Mouse (Mus musculus) embryonic facial prominence, embryonic 11.5 days (tissue): ENCODE results near the gene Gtf2e1. TPM values are rescaled to one million over a fixed set of nuclear protein-coding genes. Genes with fewer than 3 reads are reported as not detected.

Experiments used
- ATAC-seq: fragments of 200-750 bp; cut with Nextera tagmentation; replicated peaks from 2 replicates; pipeline ENCODE4 v1.8.0; 2017; ENCODE audit warnings: low read depth; ENCODE audit not compliant: insufficient number of reproducible peaks, low FRiP score, low TSS enrichment
- DNase-seq: peaks from one replicate; pipeline ENCODE4 v3.0.0-alpha.2; 2015; ENCODE audit warnings: low spot score
- H3K27ac ChIP-seq: fragments of 300-500 bp; sonication (generic); replicated peaks from 2 replicates; pipeline ENCODE4 v1.5.1; 2014; ENCODE audit warnings: mild to moderate bottlenecking, low read depth, low read length, control low read depth
- H3K27me3 ChIP-seq: fragments of 300-500 bp; sonication (generic); 2 replicates; pipeline ENCODE4 v1.6.1; 2014; ENCODE audit warnings: mild to moderate bottlenecking, low read length, moderate library complexity, mixed read lengths; ENCODE audit not compliant: control insufficient read depth, insufficient read depth
- H3K36me3 ChIP-seq: fragments of 300-500 bp; sonication (generic); replicated peaks from 2 replicates; pipeline ENCODE4 v1.6.1; 2014; ENCODE audit warnings: low read depth, mild to moderate bottlenecking, low read length, moderate library complexity, mixed read lengths; ENCODE audit not compliant: control insufficient read depth, insufficient read depth
- H3K4me1 ChIP-seq: fragments of 300-500 bp; sonication (generic); 2 replicates; pipeline ENCODE4 v1.6.1; 2014; ENCODE audit warnings: low read length, mixed read lengths; ENCODE audit not compliant: control insufficient read depth, insufficient read depth
- H3K4me2 ChIP-seq: fragments of 300-500 bp; sonication (generic); 2 replicates; pipeline ENCODE4 v1.6.1; 2014; ENCODE audit warnings: low read depth, mild to moderate bottlenecking, control low read depth, low read length, moderate library complexity
- H3K4me3 ChIP-seq: fragments of 300-500 bp; sonication (generic); 2 replicates; pipeline ENCODE4 v1.5.1; 2014; ENCODE audit warnings: low read depth, low read length, control low read depth
- H3K9ac ChIP-seq: fragments of 300-500 bp; sonication (generic); replicated peaks from 2 replicates; pipeline ENCODE4 v1.6.1; 2014; ENCODE audit warnings: mild to moderate bottlenecking, control low read depth, low read length
- H3K9me3 ChIP-seq: fragments of 300-500 bp; sonication (generic); replicated peaks from 2 replicates; pipeline ENCODE4 v1.6.1; 2016; ENCODE audit warnings: mild to moderate bottlenecking, low read length, inconsistent platforms, mixed read lengths; ENCODE audit not compliant: control insufficient read depth
- WGBS: fragments of 180-500 bp; shearing (Covaris S2); extraction: QIAGEN DNeasy Blood & Tissue Kit; methylation state at CpG from one replicate; pipeline ENCODE4 v1.1.7; 2014; 5-methylcytosine and 5-hydroxymethylcytosine counted together
- polyA plus RNA-seq: library from polyadenylated mRNA; unstranded; fragments of >200 nt; fragmentation: Nextera tagmentation; extraction: Ambion mirVana; gene quantifications from 2 replicates; pipeline ENCODE4 v1.2.1, GENCODE M21; 2014

Gtf2e1 gene
- polyA plus RNA-seq, 1 experiment from 2014 or later, result 54.6 TPM

DNA sequence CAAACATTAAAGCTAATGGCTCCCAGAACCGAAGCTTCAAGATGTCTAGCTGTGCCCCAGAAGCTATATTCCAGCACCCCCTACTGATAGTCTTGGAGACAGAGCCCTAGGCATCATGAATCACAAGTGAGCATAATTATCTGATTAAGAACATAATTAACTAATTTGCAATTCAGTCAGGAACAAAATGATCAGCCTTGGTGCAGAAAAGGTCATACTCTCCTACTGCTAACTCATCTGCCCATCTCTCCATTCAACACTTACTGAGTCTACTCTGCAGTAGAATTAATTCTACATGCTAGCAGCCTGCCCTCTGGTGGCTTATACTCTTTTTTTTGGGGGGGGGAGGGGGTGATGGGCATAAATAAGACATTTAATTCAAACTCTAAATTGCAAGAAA, 35.1 kb downstream of the Gtf2e1 start:
- no peak overlapping the region for H3K27ac ChIP-seq
- no peaks in the 10 kb centered on the region for H3K27me3 ChIP-seq
- ATAC-seq, result no peak
- H3K4me1 ChIP-seq, result no peaks in the 10 kb centered on the region
- H3K9me3 ChIP-seq, result no peaks in the 10 kb centered on the region
- no peak overlapping the region for H3K4me3 ChIP-seq
- H3K9ac ChIP-seq, result no peak overlapping the region
- no peak for DNase-seq
- H3K4me2 ChIP-seq, result no peak overlapping the region
- H3K36me3 ChIP-seq, result no peaks in the 10 kb centered on the region
- WGBS, result 67% methylated on average over 1 of the region's 1 CpGs

DNA sequence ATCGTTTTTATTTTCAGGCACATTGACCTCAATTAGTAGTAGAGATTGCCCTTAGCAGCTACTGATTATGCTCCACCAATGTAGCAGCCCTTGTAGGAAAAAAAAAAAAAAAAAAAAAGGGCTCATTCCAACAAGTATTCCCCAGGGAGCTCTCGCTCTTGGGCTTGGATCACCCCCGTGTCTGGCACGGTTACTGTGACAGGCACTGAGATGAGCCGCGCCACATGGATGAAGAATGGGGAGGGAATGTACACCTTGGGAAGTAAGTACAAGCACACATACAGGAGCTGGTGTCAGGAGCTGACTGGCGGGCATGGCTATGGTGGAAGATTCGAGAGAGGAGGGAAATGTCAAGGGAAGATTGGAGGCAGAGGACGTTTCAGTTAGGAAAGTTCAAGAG, 41.0 kb downstream of the Gtf2e1 start:
- Histone ChIP-seq H3K4me3 (no peak overlapping the region), H3K27me3 (no peaks in the 10 kb centered on the region), H3K4me1 (no peaks in the 10 kb centered on the region), H3K9ac (no peak overlapping the region), H3K9me3 (no peaks in the 10 kb centered on the region), H3K36me3 (no peaks in the 10 kb centered on the region), H3K4me2 (no peak overlapping the region), H3K27ac (no peak overlapping the region)
- no peak for ATAC-seq
- no peak for DNase-seq
- 76% methylated on average over 9 of the region's 9 CpGs for whole genome bisulfite sequencing

DNA sequence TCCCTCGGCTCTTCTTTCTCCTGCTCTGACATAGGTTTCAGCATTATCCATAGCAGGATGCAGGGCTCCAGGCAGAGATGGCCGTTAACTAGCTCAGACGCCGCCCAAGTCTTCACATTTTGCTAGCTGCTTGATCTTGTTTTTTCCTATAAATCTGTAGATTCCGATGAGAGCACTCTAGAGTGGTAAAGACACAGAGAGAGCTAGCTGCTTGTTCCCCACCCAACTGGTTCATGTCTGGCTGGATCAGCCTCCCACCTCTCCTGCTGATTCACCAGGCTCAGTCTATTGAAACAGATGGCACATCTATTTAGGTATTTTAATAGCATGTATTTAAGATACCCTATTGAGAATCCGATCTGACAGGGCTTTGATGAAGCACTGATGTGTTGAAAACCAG, 44.6 kb downstream of the Gtf2e1 start:
- Histone ChIP-seq H3K27me3 (no peaks in the 10 kb centered on the region), H3K27ac (no peak overlapping the region), H3K4me1 (no peaks in the 10 kb centered on the region), H3K36me3 (no peaks in the 10 kb centered on the region), H3K9me3 (no peaks in the 10 kb centered on the region), H3K4me2 (no peak overlapping the region), H3K4me3 (no peak overlapping the region), H3K9ac (no peak overlapping the region)
- no peak for DNase-seq
- no peak for ATAC-seq
- WGBS, result 85% methylated on average over 6 of the region's 6 CpGs

DNA sequence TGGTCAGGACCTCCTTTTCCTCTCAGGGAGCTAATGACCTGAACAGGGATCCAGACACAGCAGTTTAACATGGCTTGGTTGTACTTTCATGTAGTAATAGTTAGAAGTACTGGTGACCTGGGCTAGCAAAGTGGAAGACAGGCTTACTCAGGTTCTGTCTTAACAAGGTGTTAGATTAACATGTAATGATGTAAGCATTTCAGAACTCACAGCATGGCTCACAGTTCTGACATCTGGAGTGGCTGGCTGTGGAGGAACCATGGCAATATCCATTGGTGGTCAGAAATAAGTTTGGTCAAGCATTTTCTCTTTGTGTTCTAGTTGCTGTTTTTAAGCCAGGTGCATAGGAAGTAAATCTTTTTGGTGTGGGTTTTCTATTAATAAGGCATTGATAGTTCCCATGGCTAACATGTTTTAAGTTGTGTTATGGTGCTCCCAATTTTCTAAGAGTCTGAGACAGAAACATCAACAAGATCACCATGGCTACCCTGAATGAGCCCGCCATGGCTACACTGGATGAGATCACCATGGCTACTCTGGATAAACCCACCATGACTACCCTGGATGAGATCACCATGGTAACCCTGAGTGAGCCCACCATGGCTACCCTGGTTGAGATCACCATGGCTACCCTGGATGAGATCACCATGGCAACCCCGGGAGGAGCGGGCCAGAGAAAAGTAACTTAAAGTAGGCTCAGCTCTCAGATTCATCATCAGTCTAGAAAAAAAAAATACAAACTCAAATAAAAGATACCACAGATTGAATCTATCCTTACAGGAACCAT, 52.6 kb downstream of the Gtf2e1 start:
- no peaks in the 10 kb centered on the region for H3K36me3 ChIP-seq
- no peaks in the 10 kb centered on the region for H3K4me1 ChIP-seq
- ATAC-seq (0 out of 2 replicates have a peak, but pooled peaks have one; percentile 56), DNase-seq (no peak)
- H3K27ac ChIP-seq, result no peak overlapping the region
- no peaks in the 10 kb centered on the region for H3K9me3 ChIP-seq
- H3K27me3 ChIP-seq, result no peaks in the 10 kb centered on the region
- no peak overlapping the region for H3K9ac ChIP-seq
- no peak overlapping the region for H3K4me3 ChIP-seq
- 76% methylated on average over 3 of the region's 3 CpGs for WGBS
- no peak overlapping the region for H3K4me2 ChIP-seq

DNA sequence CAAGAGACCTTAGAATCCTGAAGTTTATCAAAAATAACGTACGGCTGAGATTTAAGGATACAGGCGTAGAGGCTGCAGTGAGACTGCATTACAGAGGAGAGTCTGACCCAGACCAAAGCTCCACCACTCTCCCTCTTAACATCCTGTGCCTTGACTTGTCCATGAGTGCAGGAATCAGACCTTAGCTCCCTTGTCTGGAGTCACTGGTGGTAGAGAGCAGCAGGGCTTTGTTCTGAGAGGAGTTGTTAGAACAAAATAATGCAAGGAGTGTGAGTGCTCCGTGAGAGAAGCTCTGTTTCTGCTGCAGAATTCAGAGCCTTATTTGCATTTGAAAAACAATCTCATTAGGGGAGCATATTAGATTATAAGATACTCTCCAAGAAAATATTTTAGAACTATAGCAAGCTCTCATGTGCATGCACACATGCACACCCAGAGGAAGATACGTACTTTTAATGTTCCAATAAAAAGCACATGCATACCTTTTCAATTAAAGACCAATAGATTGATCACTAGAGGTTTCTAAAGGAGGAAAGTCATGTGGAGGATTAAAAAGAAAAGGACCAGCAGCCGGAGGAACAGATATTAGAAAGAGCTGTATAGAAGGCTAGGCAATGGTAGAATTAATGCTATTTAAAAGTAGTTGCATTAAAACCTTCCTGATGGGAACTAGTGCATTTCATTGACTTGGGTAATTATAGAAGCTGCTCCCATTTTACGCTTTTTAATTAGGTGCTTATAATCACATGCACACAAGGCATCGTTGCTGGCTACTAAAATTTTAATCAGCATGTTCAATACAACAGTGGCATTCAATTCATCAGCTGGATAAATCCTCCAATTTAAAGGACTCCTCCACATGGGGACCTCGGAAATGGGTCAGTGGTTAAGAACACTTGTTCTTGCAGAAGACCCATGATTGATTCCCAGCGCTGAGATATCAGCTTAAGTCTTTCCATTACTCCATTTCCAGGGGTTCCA, 61.0 kb downstream of the Gtf2e1 start:
- H3K9me3 ChIP-seq, result no peaks in the 10 kb centered on the region
- no peaks in the 10 kb centered on the region for H3K36me3 ChIP-seq
- 79% methylated on average over 10 of the region's 10 CpGs for WGBS
- ATAC-seq (no peak), DNase-seq (no peak)
- H3K9ac ChIP-seq, result no peak overlapping the region
- H3K4me2 ChIP-seq, result no peak overlapping the region
- no peaks in the 10 kb centered on the region for H3K27me3 ChIP-seq
- H3K4me3 ChIP-seq, result no peak overlapping the region
- H3K27ac ChIP-seq, result no peak overlapping the region
- no peaks in the 10 kb centered on the region for H3K4me1 ChIP-seq

DNA sequence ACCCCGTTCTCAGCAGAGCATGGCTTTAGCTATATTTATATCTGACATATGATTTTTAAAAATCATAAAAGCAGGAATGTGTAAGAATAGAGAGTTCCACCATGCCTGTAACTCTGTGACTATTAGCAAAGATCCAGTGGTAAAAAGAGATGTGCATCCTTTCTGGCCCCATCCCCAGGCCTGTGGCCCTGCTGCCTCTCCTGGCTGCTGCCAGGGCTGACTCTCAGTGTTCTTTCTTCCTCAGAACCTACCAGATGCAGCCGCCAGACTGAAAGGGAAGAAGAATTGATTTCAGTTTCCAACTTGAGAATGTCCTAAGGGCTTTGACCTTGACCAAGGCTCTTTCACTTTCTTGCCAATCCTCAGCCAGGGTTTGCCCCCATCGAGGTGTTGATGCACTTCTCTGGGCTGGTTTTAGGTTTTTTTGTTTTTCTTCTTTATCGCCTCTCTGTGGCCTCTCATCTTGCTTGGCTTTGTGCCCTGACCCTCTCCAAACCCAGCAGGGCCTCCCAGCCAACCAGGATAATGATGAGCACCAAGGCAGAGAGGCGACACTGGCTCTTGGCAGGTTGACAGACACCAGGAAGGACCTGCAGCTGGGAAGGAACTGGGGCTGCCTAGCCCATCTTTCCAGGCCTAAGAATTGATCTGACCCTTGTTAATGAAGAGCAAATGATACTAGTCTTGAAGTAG, 66.8 kb downstream of the Gtf2e1 start:
- Histone ChIP-seq H3K27ac (no peak overlapping the region), H3K9ac (no peak overlapping the region), H3K27me3 (no peaks in the 10 kb centered on the region), H3K4me2 (no peak overlapping the region), H3K4me3 (no peak overlapping the region), H3K36me3 (no peaks in the 10 kb centered on the region), H3K9me3 (no peaks in the 10 kb centered on the region), H3K4me1 (no peaks in the 10 kb centered on the region)
- no peak for ATAC-seq
- WGBS, result 61% methylated on average over 5 of the region's 5 CpGs
- no peak for DNase-seq

DNA sequence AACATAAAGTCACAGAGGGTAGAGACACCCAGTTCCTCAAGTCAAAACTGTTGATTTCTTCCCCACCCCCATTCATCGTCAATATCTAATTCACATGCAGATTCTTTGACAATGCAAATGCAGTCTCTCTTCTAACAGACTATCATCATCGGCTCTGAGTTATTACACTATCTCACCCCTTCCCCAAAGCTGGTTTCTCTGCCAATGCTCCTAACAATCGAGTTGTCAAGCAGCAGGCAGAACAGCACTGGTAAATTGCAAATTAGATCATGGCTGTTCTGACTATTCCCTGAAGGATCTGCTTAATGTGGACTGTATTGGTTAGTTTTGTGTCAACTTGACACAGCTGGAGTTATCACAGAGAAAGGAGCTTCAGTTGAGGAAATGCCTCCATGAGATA, 70.0 kb downstream of the Gtf2e1 start:
- H3K27ac ChIP-seq, result no peak overlapping the region
- DNase-seq (no peak), ATAC-seq (no peak)
- no peaks in the 10 kb centered on the region for H3K27me3 ChIP-seq
- H3K4me1 ChIP-seq, result no peaks in the 10 kb centered on the region
- no peak overlapping the region for H3K4me3 ChIP-seq
- no peaks in the 10 kb centered on the region for H3K9me3 ChIP-seq
- WGBS, result 81% methylated on average over 3 of the region's 3 CpGs
- H3K4me2 ChIP-seq, result no peak overlapping the region
- H3K9ac ChIP-seq, result no peak overlapping the region
- no peaks in the 10 kb centered on the region for H3K36me3 ChIP-seq
